In genomic region chr17:50037416-50037815, GRCm38 (mm10) we compare ENCODE assay signal across 13 mouse cellular contexts.
DNase-seq lines count a peak whose midpoint lies in the region; ATAC-seq and TF ChIP-seq lines count a peak whose summit lies in the region.
"Had no signal": no experiment of that assay in that cellular context is flagged by ENCODE, and none has a peak within 500 bp of the region (broad histone marks: within the 10 kb centered on the region; RNA-seq: fewer than 3 reads in every experiment).

No protein-coding gene starts in this region.

- no peak for TF ChIP-seq POLR2A in thymus, adult 2 months (IDR thresholded peaks at IDR 0.05; ENCODE audit: control insufficient read depth, extremely low read depth, insufficient read depth, low read length, poor library complexity)

- no peak overlapping the region for H3K4me2 ChIP-seq in forebrain, embryonic 12.5 days
- no peak overlapping the region for H3K4me2 ChIP-seq in liver, embryonic 13.5 days
- H3K4me2 ChIP-seq in liver, embryonic 11.5 days, result no peak overlapping the region
- no peak overlapping the region for H3K4me2 ChIP-seq in forebrain, embryonic 15.5 days (replicated peaks)
- H3K4me2 ChIP-seq: embryonic facial prominence, embryonic 12.5 days; neural tube, embryonic 12.5 days had no signal

- no peak for TF ChIP-seq CTCF in thymus, adult 2 months (IDR thresholded peaks at IDR 0.05; ENCODE audit: borderline replicate concordance, control insufficient read depth, extremely low read depth, insufficient read depth, low read length, poor library complexity)

- WGBS in forebrain, embryonic 12.5 days, result 79% methylated on average over 4 of the region's 4 CpGs
- 91% methylated on average over 4 of the region's 4 CpGs for WGBS in forebrain, embryonic 10.5 days
- WGBS in liver, embryonic 13.5 days (ENCODE audit: insufficient replicate concordance), result 87% methylated on average over 4 of the region's 4 CpGs
- 85% methylated on average over 4 of the region's 4 CpGs for WGBS in liver, embryonic 11.5 days
- 50% methylated on average over 4 of the region's 4 CpGs for WGBS in forebrain, embryonic 15.5 days
- 94% methylated on average over 4 of the region's 4 CpGs for WGBS in thymus, adult 2 months

- H3K9me3 ChIP-seq in forebrain, embryonic 12.5 days, result no peaks in the 10 kb centered on the region
- no peaks in the 10 kb centered on the region for H3K9me3 ChIP-seq in forebrain, embryonic 10.5 days
- H3K9me3 ChIP-seq in liver, embryonic 13.5 days (replicated peaks), result no peaks in the 10 kb centered on the region
- H3K9me3 ChIP-seq in liver, embryonic 11.5 days (ENCODE audit: control insufficient read depth, low read length), result no peaks in the 10 kb centered on the region
- H3K9me3 ChIP-seq in forebrain, embryonic 15.5 days, result no peaks in the 10 kb centered on the region
- H3K9me3 ChIP-seq: embryonic facial prominence, embryonic 12.5 days; neural tube, embryonic 12.5 days had no signal

- H3K27me3 ChIP-seq in forebrain, embryonic 12.5 days, result no peaks in the 10 kb centered on the region
- H3K27me3 ChIP-seq in forebrain, embryonic 10.5 days (ENCODE audit: poor library complexity, severe bottlenecking), result no peaks in the 10 kb centered on the region
- no peaks in the 10 kb centered on the region for H3K27me3 ChIP-seq in liver, embryonic 13.5 days
- H3K27me3 ChIP-seq in liver, embryonic 11.5 days (replicated peaks; ENCODE audit: control insufficient read depth, insufficient read depth, low read length), result no peaks in the 10 kb centered on the region
- no peaks in the 10 kb centered on the region for H3K27me3 ChIP-seq in forebrain, embryonic 15.5 days
- no peaks in the 10 kb centered on the region for H3K27me3 ChIP-seq in thymus, adult 2 months (ENCODE audit: control insufficient read depth, insufficient read depth, low read length)
- H3K27me3 ChIP-seq: embryonic facial prominence, embryonic 12.5 days; neural tube, embryonic 12.5 days had no signal

- no peak overlapping the region for H3K4me3 ChIP-seq in forebrain, embryonic 12.5 days (replicated peaks)
- H3K4me3 ChIP-seq in forebrain, embryonic 10.5 days, result no peak overlapping the region
- no peak overlapping the region for H3K4me3 ChIP-seq in liver, embryonic 13.5 days (replicated peaks)
- H3K4me3 ChIP-seq in liver, embryonic 11.5 days (ENCODE audit: low read depth, low read length), result no peak overlapping the region
- no peak overlapping the region for H3K4me3 ChIP-seq in forebrain, embryonic 15.5 days
- H3K4me3 ChIP-seq in thymus, adult 2 months (ENCODE audit: control insufficient read depth, insufficient read depth, low read length), result no peak overlapping the region
- H3K4me3 ChIP-seq: embryonic facial prominence, embryonic 12.5 days; neural tube, embryonic 12.5 days had no signal

- H3K36me3 ChIP-seq in forebrain, embryonic 12.5 days (replicated peaks), result no peaks in the 10 kb centered on the region
- H3K36me3 ChIP-seq in forebrain, embryonic 10.5 days (replicated peaks), result no peaks in the 10 kb centered on the region
- 0 out of 2 replicates have a peak, but pooled peaks cover 2% of the 10 kb centered on the region for H3K36me3 ChIP-seq in liver, embryonic 13.5 days
- H3K36me3 ChIP-seq in liver, embryonic 11.5 days (ENCODE audit: control insufficient read depth, insufficient read depth, low read length), result 0 out of 2 replicates have a peak, but pooled peaks cover 3% of the 10 kb centered on the region
- no peaks in the 10 kb centered on the region for H3K36me3 ChIP-seq in forebrain, embryonic 15.5 days
- H3K36me3 ChIP-seq in thymus, adult 2 months (ENCODE audit: control insufficient read depth, insufficient read depth, low read length), result peaks cover 9% of the 10 kb centered on the region
- H3K36me3 ChIP-seq: embryonic facial prominence, embryonic 12.5 days; neural tube, embryonic 12.5 days had no signal

- intact Hi-C loops in left cerebral cortex, postnatal 10 days (cut with DNase I), result no loop called here

- H3K9ac ChIP-seq in forebrain, embryonic 12.5 days, result no peak overlapping the region
- H3K9ac ChIP-seq in liver, embryonic 13.5 days, result no peak overlapping the region
- H3K9ac ChIP-seq in liver, embryonic 11.5 days (ENCODE audit: low read depth, low read length), result no peak overlapping the region
- no peak overlapping the region for H3K9ac ChIP-seq in forebrain, embryonic 15.5 days (replicated peaks)
- H3K9ac ChIP-seq: embryonic facial prominence, embryonic 12.5 days; liver, embryonic 14.5 days; neural tube, embryonic 12.5 days had no signal

- H3K27ac ChIP-seq in forebrain, embryonic 12.5 days, result peak overlapping the region; percentile 39; the same call in 1 of the 2 replicates
- H3K27ac ChIP-seq in forebrain, embryonic 10.5 days, result no peak overlapping the region
- H3K27ac ChIP-seq in liver, embryonic 13.5 days, result 0 out of 2 replicates have a peak overlapping the region, but pooled peaks have one; percentile 32
- no peak overlapping the region for H3K27ac ChIP-seq in liver, embryonic 11.5 days (ENCODE audit: low read depth, low read length)
- peak overlapping the region; percentile 76 for H3K27ac ChIP-seq in forebrain, embryonic 15.5 days (replicated peaks)
- H3K27ac ChIP-seq in thymus, adult 2 months (ENCODE audit: control insufficient read depth, insufficient read depth, low read length), result no peak overlapping the region
- H3K27ac ChIP-seq: embryonic facial prominence, embryonic 12.5 days; liver, embryonic 14.5 days; neural tube, embryonic 12.5 days had no signal

- DNase-seq in forebrain, embryonic 10.5 days (ENCODE audit: extremely low spot score, low spot score), result no peak
- no peak for DNase-seq in liver, embryonic 13.5 days
- DNase-seq in liver, embryonic 11.5 days (ENCODE audit: low spot score), result no peak
- peak; percentile 39 for DNase-seq in adrenal gland, postnatal 25 days
- no peak for DNase-seq in thymus, adult 2 months
- no peak for DNase-seq in left cerebral cortex, postnatal 10 days (ENCODE audit: extremely low spot score in 1 of 2, low spot score in 2 of 2)
- DNase-seq: cerebellum, adult 2 months; layer of hippocampus, postnatal 36 days had no signal

- H3K4me1 ChIP-seq in forebrain, embryonic 12.5 days, result peaks cover 14% of the 10 kb centered on the region; the same call in 1 of the 2 replicates
- peaks cover 10% of the 10 kb centered on the region for H3K4me1 ChIP-seq in forebrain, embryonic 10.5 days
- peaks cover 37% of the 10 kb centered on the region for H3K4me1 ChIP-seq in liver, embryonic 13.5 days (replicated peaks)
- peaks cover 3% of the 10 kb centered on the region; the same call in 1 of the 2 replicates for H3K4me1 ChIP-seq in liver, embryonic 11.5 days (replicated peaks; ENCODE audit: control insufficient read depth, insufficient read depth, low read length)
- peaks cover 16% of the 10 kb centered on the region for H3K4me1 ChIP-seq in forebrain, embryonic 15.5 days
- no peaks in the 10 kb centered on the region for H3K4me1 ChIP-seq in thymus, adult 2 months (replicated peaks; ENCODE audit: control insufficient read depth, insufficient read depth, low read length)
- H3K4me1 ChIP-seq: embryonic facial prominence, embryonic 12.5 days; neural tube, embryonic 12.5 days had no signal

- no peak for ATAC-seq in forebrain, embryonic 12.5 days (ENCODE audit: low FRiP score)
- no peak for ATAC-seq in liver, embryonic 13.5 days (ENCODE audit: low read depth)
- no peak for ATAC-seq in liver, embryonic 11.5 days (replicated peaks; ENCODE audit: low FRiP score)
- ATAC-seq in forebrain, embryonic 15.5 days (replicated peaks), result no peak

Comparison
In these comparisons a context has a peak if more than half of its experiments do, and no peak if none do; other contexts are left out.
1. H3K27ac ChIP-seq: peak in forebrain, embryonic 12.5 days (single experiment), liver, embryonic 13.5 days (single experiment) and forebrain, embryonic 15.5 days (single experiment); none in forebrain, embryonic 10.5 days (single experiment), liver, embryonic 11.5 days (single experiment) and thymus, adult 2 months (single experiment).